ENCODE assay signal across 10 mouse cellular contexts in genomic region chr5:98902339-98902738, GRCm38 (mm10). TPM values are rescaled to one million over a fixed set of nuclear protein-coding genes. Genes with fewer than 3 reads are reported as not detected.
DNase-seq lines count a peak whose midpoint lies in the region; TF ChIP-seq lines count a peak whose summit lies in the region.
"Had no signal": no experiment of that assay in that cellular context is flagged by ENCODE, and none has a peak within 500 bp of the region (broad histone marks: within the 10 kb centered on the region; RNA-seq: fewer than 3 reads in every experiment).

No protein-coding gene starts in this region.

- no peak overlapping the region for H3K4me3 ChIP-seq in layer of hippocampus, adult 2 months
- H3K4me3 ChIP-seq: neural tube, embryonic 12.5 days had no signal

- peak; percentile 2 for DNase-seq in adrenal gland, postnatal 10 days
- DNase-seq in adrenal gland, adult 18-20 months (ENCODE audit: low spot score in 2 of 2) = no peak
- peak; percentile 20 to 22 for DNase-seq in layer of hippocampus, adult 2 months (ENCODE audit: low spot score in 2 of 2)
- no peak for DNase-seq in layer of hippocampus, postnatal 36 days
- DNase-seq in brain, adult 2 months (ENCODE audit: low read depth, low spot score) = peak; percentile 69
- DNase-seq in mesoderm, embryonic 11.5 days (ENCODE audit: low read depth, low spot score) = peak; percentile 44
- no peak for DNase-seq in c-Kit-positive CD71-positive TER-119-positive erythroid progenitor cells, embryonic 14.5 days (ENCODE audit: low spot score)
- DNase-seq in testis, postnatal 14 days (ENCODE audit: low spot score) = no peak
- DNase-seq: gastrocnemius, postnatal 25 days had no signal

- no peak overlapping the region for H3K27ac ChIP-seq in layer of hippocampus, adult 2 months
- H3K27ac ChIP-seq: neural tube, embryonic 12.5 days had no signal

- TF ChIP-seq CTCF in layer of hippocampus, adult 2 months (conservative IDR thresholded peaks at IDR 0.05) = peak; percentile 76

RNA-seq across cellular contexts. Expression of gene Bmp3, which starts 48.1 kb away (rescaled TPM):
- 1 to 10 TPM; 2.7 to 2.8 TPM for total RNA-seq in adrenal gland, postnatal 10 days (2021)
- total RNA-seq in adrenal gland, adult 18-20 months (2021) = under 1 TPM; 0.53 to 0.96 TPM
- total RNA-seq in layer of hippocampus, adult 2 months (2021) = 1 to 10 TPM; 2.9 to 3.3 TPM
- 1 to 10 TPM; 2.8 to 3.3 TPM for total RNA-seq in layer of hippocampus, postnatal 36 days (2021)

Comparison
In these comparisons a context has a peak if more than half of its experiments do, and no peak if none do; other contexts are left out.
1. DNase-seq: peak in adrenal gland, postnatal 10 days (single experiment), layer of hippocampus, adult 2 months (2 of 2), brain, adult 2 months (single experiment) and mesoderm, embryonic 11.5 days (single experiment); none in adrenal gland, adult 18-20 months (0 of 2), layer of hippocampus, postnatal 36 days (0 of 2), c-Kit-positive CD71-positive TER-119-positive erythroid progenitor cells, embryonic 14.5 days (single experiment) and testis, postnatal 14 days (single experiment).